Mouse (Mus musculus) gastrocnemius, postnatal 36 days (tissue): ENCODE data around the gene Pnliprp2. TPM values are rescaled to one million over a fixed set of nuclear protein-coding genes. Genes with fewer than 3 reads are reported as not detected.

ENCODE experiments used
- DNase-seq, 2 experiments: peaks; one replicate each; pipeline ENCODE4 v3.0.0; 2022
- intact Hi-C: fragments of 180-260 bp; cut with DNase I; formaldehyde crosslinking; loops from one replicate; pipeline ENCODE4 v1.15.1; 2025
- long read RNA-seq, 2 experiments: library from polyadenylated mRNA; stranded (forward); transcript quantifications; one replicate each; pipeline ENCODE4 v2.0.0; 2021
- total RNA-seq, 2 experiments: library from RNA; stranded (reverse); gene quantifications; 2 replicates each; pipeline ENCODE4 v1.2.3; 2021

The Pnliprp2 gene
- not detected for total RNA-seq
- long read RNA-seq, experiment 1, result 0 reads
- long read RNA-seq, experiment 2, result 0 reads

DNA sequence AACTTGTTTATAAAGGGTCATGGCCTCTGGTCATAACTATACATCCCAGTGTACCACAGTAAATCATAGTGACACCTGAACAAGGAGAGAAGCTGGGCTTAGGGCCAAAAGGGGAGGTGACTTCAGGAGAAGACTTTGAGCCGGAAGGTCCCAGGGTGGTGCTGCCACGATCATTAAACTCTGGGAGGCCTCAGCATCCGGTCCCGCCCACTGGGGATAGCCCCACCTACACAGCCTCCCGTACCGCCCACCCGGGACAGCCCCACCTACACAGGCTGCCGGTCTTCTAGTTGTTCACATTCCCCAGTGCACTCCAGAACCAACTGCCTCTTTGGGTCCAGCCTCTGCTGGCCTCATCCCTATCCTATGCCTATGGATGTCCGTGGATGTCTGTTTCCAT lies at the start of gene Pnliprp2:
Gene Pnliprp2 (plus strand): TSS at position 297 of the 400 bp plus-strand sequence.
- intact Hi-C loops, result no loop called here
- DNase-seq, result no peak

GRCm38 (mm10) chr19:58717925-58718324 lies 41.6 kb upstream of the Pnliprp2 start:
- intact Hi-C loops, result no loop called here
- no peak for DNase-seq

- DNase-seq, result no peak
- intact Hi-C loops, result no loop called here
Measured at GRCm38 (mm10) chr19:58720439-58720838, 39.1 kb upstream of the Pnliprp2 start.

DNA sequence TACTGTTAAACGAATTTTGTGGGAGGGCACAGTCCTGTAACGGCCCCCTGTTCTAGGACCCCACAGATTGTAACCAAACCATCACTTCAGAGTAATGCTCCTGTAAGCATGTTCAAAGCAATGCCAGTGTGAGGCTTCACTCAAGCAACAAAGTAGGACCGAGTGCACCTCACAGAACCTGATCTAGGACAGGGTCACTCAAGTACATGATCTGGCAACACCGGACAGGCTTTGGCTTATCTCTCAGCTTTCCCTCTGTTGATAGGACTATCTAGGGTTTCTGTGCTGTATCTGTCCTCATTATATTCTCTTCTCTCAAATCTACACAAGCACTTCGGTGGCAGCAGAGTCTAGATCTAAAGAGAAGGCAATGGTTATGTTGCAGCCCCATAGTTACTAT lies 33.0 kb upstream of the Pnliprp2 start:
- intact Hi-C loops, result no loop called here
- no peak for DNase-seq

- no peak for DNase-seq
- intact Hi-C loops, result no loop called here
Measured at GRCm38 (mm10) chr19:58727756-58728155, 31.8 kb upstream of the Pnliprp2 start.

DNA sequence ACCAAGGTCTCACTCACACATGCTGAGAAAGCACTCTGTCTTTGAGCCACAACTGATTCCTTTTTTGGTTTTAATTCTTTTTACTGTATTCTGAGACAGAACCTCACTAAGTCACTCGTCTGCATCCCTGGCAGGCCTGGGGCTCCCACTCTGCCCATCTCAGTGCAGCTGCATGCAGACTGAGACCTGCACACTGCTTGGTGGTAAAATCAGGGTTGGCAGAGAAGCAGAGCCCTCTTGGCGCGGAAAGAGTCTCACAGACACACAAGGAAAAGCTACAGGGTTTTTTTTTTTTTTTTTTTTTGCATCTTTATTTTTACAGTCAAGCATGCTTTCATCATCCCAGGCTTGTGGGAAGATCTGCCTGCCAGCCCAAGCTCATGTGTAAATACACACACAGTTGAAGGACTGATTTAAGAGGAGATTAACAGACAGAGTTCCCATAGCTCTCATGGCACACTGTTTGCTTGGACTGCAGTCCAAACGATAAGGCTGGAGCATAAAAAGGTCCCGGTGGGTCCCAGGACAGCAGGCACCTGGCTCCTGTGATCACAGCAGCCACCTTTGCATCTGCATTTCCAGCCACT lies 31.0 kb upstream of the Pnliprp2 start, which contains the start of gene Pnliprp1:
Gene Pnliprp1 (plus strand): TSS at position 443 of the 587 bp plus-strand sequence.
- intact Hi-C loops, result no loop called here
- DNase-seq, result no peak

DNA sequence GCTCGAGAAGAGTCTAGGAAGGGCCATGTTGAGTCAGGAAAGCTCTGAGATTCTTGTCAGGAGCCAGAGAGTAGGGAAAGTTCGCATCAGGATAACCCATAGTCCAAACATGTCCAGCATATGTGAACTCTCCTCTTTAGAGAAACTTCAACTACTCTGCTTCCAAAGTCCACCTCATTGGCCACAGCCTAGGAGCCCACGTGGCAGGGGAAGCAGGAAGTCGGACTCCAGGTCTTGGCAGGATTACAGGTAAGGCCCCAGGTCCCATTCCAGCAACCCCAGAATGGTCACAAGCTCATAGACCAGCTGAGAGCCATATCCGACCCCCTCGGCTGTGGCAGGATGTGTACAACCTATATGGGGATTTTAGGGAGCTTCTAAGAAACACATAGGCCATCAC lies 26.3 kb upstream of the Pnliprp2 start:
- intact Hi-C loops, result no loop called here
- DNase-seq, result no peak

GRCm38 (mm10) chr19:58738111-58738510 lies 21.4 kb upstream of the Pnliprp2 start:
- DNase-seq, result no peak
- intact Hi-C loops, result no loop called here

- intact Hi-C loops, result no loop called here
- no peak for DNase-seq
Measured at GRCm38 (mm10) chr19:58741036-58741435, 18.5 kb upstream of the Pnliprp2 start.

GRCm38 (mm10) chr19:58742711-58743110 lies 16.8 kb upstream of the Pnliprp2 start:
- no peak for DNase-seq
- intact Hi-C loops, result no loop called here

- no peak for DNase-seq
- intact Hi-C loops, result no loop called here
Measured at GRCm38 (mm10) chr19:58743736-58744135, 15.8 kb upstream of the Pnliprp2 start.

- intact Hi-C loops, result no loop called here
Measured at GRCm38 (mm10) chr19:58747498-58748000, 12.0 kb upstream of the Pnliprp2 start.

DNA sequence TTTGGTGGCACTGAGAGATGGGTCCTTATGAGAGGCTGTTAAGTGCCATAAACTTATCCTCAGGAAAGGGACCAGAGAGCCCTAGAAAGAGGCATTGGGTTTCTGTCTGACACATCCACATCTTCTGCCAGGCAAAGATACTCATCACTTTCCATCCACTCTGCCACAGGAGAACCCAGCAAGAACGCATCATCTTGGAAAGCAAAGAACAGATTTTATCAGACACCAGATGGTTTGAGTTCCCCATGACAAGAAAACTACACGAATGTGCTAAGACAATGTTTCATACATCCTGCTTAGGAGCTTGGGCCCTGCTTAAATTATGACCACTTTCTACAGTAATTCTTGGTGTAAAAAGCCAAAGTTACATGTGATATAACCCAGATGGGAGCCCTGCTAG lies 8.7 kb upstream of the Pnliprp2 start:
- intact Hi-C loops, result no loop called here
- DNase-seq, result no peak

More at GRCm38 (mm10) chr19:58747498-58748000, 12.0 kb upstream of the Pnliprp2 start:
- no peak for DNase-seq

DNA sequence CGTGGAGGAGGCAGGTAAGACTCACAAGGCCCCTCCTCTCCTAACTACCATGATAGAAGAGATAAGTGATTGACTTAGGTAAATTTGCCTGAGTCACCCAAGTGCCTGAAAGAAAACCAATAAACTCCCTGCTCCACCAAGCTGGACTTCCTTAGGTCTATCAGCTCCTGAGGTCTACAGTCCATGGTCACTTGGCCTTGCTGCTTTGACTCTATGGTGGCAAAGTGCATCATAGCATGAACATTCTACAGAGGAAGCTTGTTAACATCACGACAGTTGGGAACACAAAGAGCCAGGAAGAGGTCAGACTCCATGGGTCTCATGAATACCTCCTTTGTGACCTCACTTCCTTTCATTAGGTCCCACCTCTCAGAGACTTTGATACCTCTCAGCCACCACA lies 8.0 kb upstream of the Pnliprp2 start:
- no peak for DNase-seq
- intact Hi-C loops, result no loop called here

DNA sequence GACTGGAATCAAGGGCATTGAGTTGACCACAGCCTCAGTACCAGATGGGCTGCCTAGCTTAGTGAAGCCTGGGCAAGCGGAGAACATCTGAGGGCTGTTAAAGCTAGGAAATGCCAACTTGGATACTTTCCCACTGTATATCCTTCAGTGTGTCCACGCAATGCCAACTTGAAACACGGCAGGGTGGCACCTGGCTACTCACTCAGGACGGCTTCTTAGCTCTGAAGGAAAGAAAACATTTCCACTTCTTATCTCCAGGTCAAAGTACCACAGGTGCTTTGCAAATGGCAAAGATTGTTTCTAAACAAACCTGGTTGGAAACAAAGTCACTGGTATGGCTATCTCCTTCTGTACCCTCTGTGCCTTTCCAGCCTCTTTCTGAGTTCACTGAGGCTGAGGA lies 648 bp upstream of the Pnliprp2 start:
- intact Hi-C loops, result no loop called here
- no peak for DNase-seq

DNA sequence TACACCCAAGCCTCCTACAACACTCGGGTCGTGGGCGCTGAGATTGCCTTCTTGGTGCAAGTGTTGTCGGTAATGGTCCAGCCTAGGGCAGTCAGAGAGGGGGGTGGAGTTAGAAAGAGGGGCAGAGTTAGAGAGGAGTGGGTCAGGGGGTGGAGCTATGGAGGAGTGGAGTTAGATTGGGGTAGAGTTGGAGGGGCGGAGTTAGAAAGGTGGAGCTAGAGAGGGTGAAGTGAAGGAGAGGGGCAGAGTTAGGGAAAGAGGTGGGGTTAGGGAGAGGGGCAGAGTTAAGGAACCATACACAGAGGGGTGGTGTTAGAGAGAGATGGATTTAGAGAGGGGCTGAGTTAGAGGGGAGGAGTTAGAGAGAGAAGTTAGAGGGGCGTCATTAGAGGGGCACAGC lies 2.8 kb downstream of the Pnliprp2 start:
- intact Hi-C loops, result no loop called here
- no peak for DNase-seq

GRCm38 (mm10) chr19:58762848-58763541 lies 3.5 kb downstream of the Pnliprp2 start:
- intact Hi-C loops, result no loop called here
- DNase-seq, result peak; percentile 32

DNA sequence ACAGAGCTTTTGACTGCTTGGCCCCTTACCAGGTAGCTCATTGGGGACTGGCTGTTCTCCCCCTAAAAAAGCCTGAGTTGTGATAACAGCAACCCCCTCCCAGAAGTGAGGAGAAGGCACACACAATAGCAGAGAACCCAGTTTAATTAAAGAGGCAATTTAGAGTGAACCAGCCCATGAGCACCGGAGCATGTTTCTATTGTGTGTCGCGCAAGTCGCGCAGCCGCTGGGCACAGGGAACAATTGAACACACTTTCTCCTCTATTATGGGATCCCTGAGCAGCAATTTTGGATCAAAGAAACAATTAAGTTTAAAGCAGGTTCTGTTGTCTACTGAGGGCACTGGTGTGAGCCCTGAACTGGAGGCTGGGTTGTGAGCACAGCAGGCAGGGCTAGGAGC lies 7.8 kb downstream of the Pnliprp2 start:
- intact Hi-C loops, result no loop called here
- no peak for DNase-seq

- DNase-seq, result no peak
Measured at GRCm38 (mm10) chr19:58776461-58776860, 16.9 kb downstream of the Pnliprp2 start.

GRCm38 (mm10) chr19:58781566-58781965 lies 22.0 kb downstream of the Pnliprp2 start:
- DNase-seq, result no peak
- intact Hi-C loops, result no loop called here

More at GRCm38 (mm10) chr19:58776461-58776860, 16.9 kb downstream of the Pnliprp2 start:
- intact Hi-C loops, result no loop called here

- DNase-seq, result no peak
- intact Hi-C loops, result no loop called here
Measured at GRCm38 (mm10) chr19:58783938-58784337, 24.4 kb downstream of the Pnliprp2 start.

GRCm38 (mm10) chr19:58789194-58789593 lies 29.7 kb downstream of the Pnliprp2 start:
- intact Hi-C loops, result no loop called here
- no peak for DNase-seq
